Mouse (Mus musculus): ENCODE results near the gene Phykpl. TPM values are rescaled to one million over a fixed set of nuclear protein-coding genes. Genes with fewer than 3 reads are reported as not detected.
A peak's percentile ranks its signal among the peaks of the same experiment; 100 is the strongest.

Gene Phykpl
- polyA plus RNA-seq, 2 experiments: 10.1 to 10.7 TPM

GRCm38 (mm10) chr11:51552091-51552490 lies 32.5 kb upstream of the Phykpl start:
- TF ChIP-seq EP300 (IDR thresholded peaks at IDR 0.05; ENCODE audit: low read depth): no peak
- no peak for TF ChIP-seq CTCF (IDR thresholded peaks at IDR 0.05; ENCODE audit: low read depth)
- no peaks in the 10 kb centered on the region for H3K36me3 ChIP-seq (replicated peaks; ENCODE audit: control insufficient read depth, insufficient read depth, low read depth)
- no peak overlapping the region for H3K9ac ChIP-seq (replicated peaks)
- no peaks in the 10 kb centered on the region for H3K9me3 ChIP-seq (ENCODE audit: control insufficient read depth, low read length)
- no peaks in the 10 kb centered on the region for H3K4me1 ChIP-seq (replicated peaks; ENCODE audit: control insufficient read depth in 2 of 2, insufficient read depth in 2 of 2, low read length in 1 of 2)
- no peaks in the 10 kb centered on the region; the same call in 1 of the 2 replicates for H3K27me3 ChIP-seq (ENCODE audit: control insufficient read depth, insufficient read depth, low read length)
- ATAC-seq (ENCODE audit: insufficient read depth) (no peak), DNase-seq (ENCODE audit: low read depth in 3 of 3, low spot score in 3 of 3) (no peak)
- no peak overlapping the region for H3K27ac ChIP-seq
- WGBS (ENCODE audit: insufficient replicate concordance): 54% methylated on average over 3 of the region's 3 CpGs
- H3K4me3 ChIP-seq (ENCODE audit: insufficient read depth in 1 of 2, low read depth in 2 of 2, low read length in 2 of 2): no peak overlapping the region
- H3K4me2 ChIP-seq (ENCODE audit: low read depth): no peak overlapping the region

GRCm38 (mm10) chr11:51554590-51554989 lies 30.0 kb upstream of the Phykpl start:
- TF ChIP-seq EP300 (IDR thresholded peaks at IDR 0.05; ENCODE audit: low read depth) (no peak), CTCF (IDR thresholded peaks at IDR 0.05; ENCODE audit: low read depth) (no peak)
- Histone ChIP-seq H3K9ac (replicated peaks) (no peak overlapping the region), H3K4me2 (ENCODE audit: low read depth) (no peak overlapping the region), H3K4me1 (replicated peaks; ENCODE audit: control insufficient read depth in 2 of 2, insufficient read depth in 2 of 2, low read length in 1 of 2) (no peaks in the 10 kb centered on the region), H3K4me3 (ENCODE audit: insufficient read depth in 1 of 2, low read depth in 2 of 2, low read length in 2 of 2) (no peak overlapping the region), H3K36me3 (replicated peaks; ENCODE audit: control insufficient read depth, insufficient read depth, low read depth) (no peaks in the 10 kb centered on the region), H3K27ac (no peak overlapping the region), H3K27me3 (ENCODE audit: control insufficient read depth, insufficient read depth, low read length) (no peaks in the 10 kb centered on the region; the same call in 1 of the 2 replicates), H3K9me3 (ENCODE audit: control insufficient read depth, low read length) (no peaks in the 10 kb centered on the region)
- WGBS (ENCODE audit: insufficient replicate concordance): 56% methylated on average over 10 of the region's 10 CpGs
- ATAC-seq (ENCODE audit: insufficient read depth) (no peak), DNase-seq (ENCODE audit: low read depth in 3 of 3, low spot score in 3 of 3) (no peak)

- ATAC-seq (ENCODE audit: insufficient read depth): no peak
- H3K27ac ChIP-seq: no peak overlapping the region
- no peak for TF ChIP-seq EP300 (IDR thresholded peaks at IDR 0.05; ENCODE audit: low read depth)
- no peak for TF ChIP-seq CTCF (IDR thresholded peaks at IDR 0.05; ENCODE audit: low read depth)
- 25% methylated on average over 2 of the region's 2 CpGs for WGBS (ENCODE audit: insufficient replicate concordance)
- no peaks in the 10 kb centered on the region for H3K36me3 ChIP-seq (replicated peaks; ENCODE audit: control insufficient read depth, insufficient read depth, low read depth)
- no peak overlapping the region for H3K4me3 ChIP-seq (ENCODE audit: insufficient read depth in 1 of 2, low read depth in 2 of 2, low read length in 2 of 2)
- no peak for DNase-seq (ENCODE audit: low read depth in 3 of 3, low spot score in 3 of 3)
- no peaks in the 10 kb centered on the region for H3K4me1 ChIP-seq (replicated peaks; ENCODE audit: control insufficient read depth in 2 of 2, insufficient read depth in 2 of 2, low read length in 1 of 2)
- no peak overlapping the region for H3K4me2 ChIP-seq (ENCODE audit: low read depth)
- no peaks in the 10 kb centered on the region; the same call in 1 of the 2 replicates for H3K27me3 ChIP-seq (ENCODE audit: control insufficient read depth, insufficient read depth, low read length)
- no peaks in the 10 kb centered on the region for H3K9me3 ChIP-seq (ENCODE audit: control insufficient read depth, low read length)
- no peak overlapping the region for H3K9ac ChIP-seq (replicated peaks)
Observed at GRCm38 (mm10) chr11:51555066-51555465, 29.5 kb upstream of the Phykpl start.

- Histone ChIP-seq H3K27ac (no peak overlapping the region), H3K4me2 (ENCODE audit: low read depth) (no peak overlapping the region), H3K4me1 (replicated peaks; ENCODE audit: control insufficient read depth in 2 of 2, insufficient read depth in 2 of 2, low read length in 1 of 2) (no peaks in the 10 kb centered on the region), H3K9me3 (ENCODE audit: control insufficient read depth, low read length) (peaks cover 3% of the 10 kb centered on the region; the same call in 1 of the 2 replicates), H3K36me3 (replicated peaks; ENCODE audit: control insufficient read depth, insufficient read depth, low read depth) (no peaks in the 10 kb centered on the region), H3K4me3 (ENCODE audit: insufficient read depth in 1 of 2, low read depth in 2 of 2, low read length in 2 of 2) (no peak overlapping the region), H3K27me3 (ENCODE audit: control insufficient read depth, insufficient read depth, low read length) (no peaks in the 10 kb centered on the region), H3K9ac (replicated peaks) (no peak overlapping the region)
- WGBS (ENCODE audit: insufficient replicate concordance): 60% methylated on average over 1 of the region's 1 CpGs
- ATAC-seq (ENCODE audit: insufficient read depth): no peak
- TF ChIP-seq EP300 (IDR thresholded peaks at IDR 0.05; ENCODE audit: low read depth) (no peak), CTCF (IDR thresholded peaks at IDR 0.05; ENCODE audit: low read depth) (no peak)
- no peak for DNase-seq (ENCODE audit: low read depth in 3 of 3, low spot score in 3 of 3)
Observed at GRCm38 (mm10) chr11:51563276-51563675, 21.3 kb upstream of the Phykpl start.

- Histone ChIP-seq H3K36me3 (replicated peaks; ENCODE audit: control insufficient read depth, insufficient read depth, low read depth) (no peaks in the 10 kb centered on the region), H3K9ac (replicated peaks) (no peak overlapping the region), H3K4me3 (ENCODE audit: insufficient read depth in 1 of 2, low read depth in 2 of 2, low read length in 2 of 2) (no peak overlapping the region), H3K4me2 (ENCODE audit: low read depth) (no peak overlapping the region), H3K4me1 (replicated peaks; ENCODE audit: control insufficient read depth in 2 of 2, insufficient read depth in 2 of 2, low read length in 1 of 2) (no peaks in the 10 kb centered on the region), H3K27me3 (ENCODE audit: control insufficient read depth, insufficient read depth, low read length) (no peaks in the 10 kb centered on the region), H3K27ac (no peak overlapping the region), H3K9me3 (ENCODE audit: control insufficient read depth, low read length) (peaks cover 3% of the 10 kb centered on the region; the same call in 1 of the 2 replicates)
- WGBS (ENCODE audit: insufficient replicate concordance): 13% methylated on average over 3 of the region's 3 CpGs
- TF ChIP-seq CTCF (IDR thresholded peaks at IDR 0.05; ENCODE audit: low read depth) (0 out of 2 replicates have a peak, but pooled peaks have one; percentile 15), EP300 (IDR thresholded peaks at IDR 0.05; ENCODE audit: low read depth) (no peak)
- ATAC-seq (ENCODE audit: insufficient read depth) (no peak), DNase-seq (ENCODE audit: low read depth in 3 of 3, low spot score in 3 of 3) (no peak)
Observed at GRCm38 (mm10) chr11:51565062-51565461, 19.5 kb upstream of the Phykpl start.
